Mouse (Mus musculus): Measurements from ENCODE around the gene Tead1.

GRCm38 (mm10) chr7:112693566-112693965 lies 14.4 kb downstream of the Tead1 start:
- no peak for TF ChIP-seq CTCF (IDR thresholded peaks at IDR 0.05; ENCODE audit: borderline replicate concordance, control insufficient read depth, extremely low read depth, insufficient read depth, low read length, poor library complexity)
- TF ChIP-seq POLR2A (IDR thresholded peaks at IDR 0.05; ENCODE audit: control insufficient read depth, extremely low read depth, insufficient read depth, low read length, poor library complexity), result no peak
